Mouse (Mus musculus): ENCODE measurements around the gene Tpr.

Gene Tpr

DNA sequence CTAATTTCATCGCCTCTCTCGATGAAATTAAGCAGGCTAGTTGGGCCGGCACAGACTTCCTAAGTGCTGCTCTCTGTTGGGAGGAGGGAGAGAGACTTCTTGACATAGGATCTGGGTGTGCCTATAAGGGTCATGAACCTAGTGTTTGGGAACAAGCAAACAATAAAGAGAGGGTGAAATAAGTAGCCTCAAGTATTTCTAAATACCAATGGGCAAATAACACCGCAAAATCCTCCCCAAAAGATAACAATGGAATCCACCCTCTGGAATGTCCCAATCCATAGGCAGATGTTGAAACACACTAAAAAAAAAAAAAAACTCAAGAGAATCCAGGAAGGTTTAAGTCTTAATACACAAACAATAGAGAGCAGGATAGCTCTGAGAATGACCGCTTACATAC is 70.4 kb downstream of the Tpr start:
- DNase-seq (ENCODE audit: low spot score) = no peak

DNA sequence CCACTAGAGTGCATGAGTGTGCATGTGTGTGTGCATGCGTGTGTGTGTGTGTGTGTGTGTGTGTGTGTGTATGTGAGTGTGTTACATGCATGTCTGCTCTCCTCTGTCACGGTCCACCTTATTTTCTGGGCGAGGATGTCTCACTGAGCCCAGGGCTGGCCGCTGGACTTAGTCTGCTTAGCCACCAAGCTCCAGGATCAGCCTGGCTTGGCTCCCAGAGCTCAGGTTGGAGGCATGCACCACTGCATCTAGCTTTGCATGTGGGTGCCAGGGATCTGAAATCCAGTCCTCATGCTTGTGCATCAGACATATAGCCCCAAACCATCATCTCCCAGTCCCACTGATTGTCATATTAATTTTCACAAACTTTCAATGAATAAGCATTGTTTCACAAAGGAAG is 71.1 kb downstream of the Tpr start:
- DNase-seq (ENCODE audit: low spot score) = no peak

DNA sequence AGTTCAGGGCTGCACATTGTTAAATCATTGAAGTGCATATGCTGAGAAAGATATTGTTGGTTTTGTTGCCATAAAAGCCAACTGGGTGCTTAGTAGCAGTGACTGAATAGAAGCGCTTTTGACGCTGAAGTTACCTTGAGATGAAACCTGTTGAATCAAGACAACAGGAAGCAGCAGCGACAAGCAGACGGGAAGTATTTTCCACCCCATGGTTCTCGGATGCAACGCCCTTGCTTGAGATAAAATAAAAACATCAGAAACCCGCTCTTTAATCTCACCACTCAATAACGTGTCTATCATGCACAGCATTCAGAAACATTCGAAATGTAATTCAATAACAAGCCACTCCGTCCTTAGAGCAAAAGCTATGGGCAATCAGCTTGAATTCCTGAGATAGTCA is 72.7 kb downstream of the Tpr start:
- DNase-seq (ENCODE audit: low spot score) = no peak

GRCm38 (mm10) chr1:150466132-150466531 is 73.5 kb downstream of the Tpr start, which contains the start of gene Prg4:
Gene Prg4, minus strand, starts transcription at chr1:150466165.
- DNase-seq (ENCODE audit: low spot score) = no peak

- DNase-seq (ENCODE audit: low spot score) = no peak
Measured at GRCm38 (mm10) chr1:150469992-150470391, 77.4 kb downstream of the Tpr start.

DNA sequence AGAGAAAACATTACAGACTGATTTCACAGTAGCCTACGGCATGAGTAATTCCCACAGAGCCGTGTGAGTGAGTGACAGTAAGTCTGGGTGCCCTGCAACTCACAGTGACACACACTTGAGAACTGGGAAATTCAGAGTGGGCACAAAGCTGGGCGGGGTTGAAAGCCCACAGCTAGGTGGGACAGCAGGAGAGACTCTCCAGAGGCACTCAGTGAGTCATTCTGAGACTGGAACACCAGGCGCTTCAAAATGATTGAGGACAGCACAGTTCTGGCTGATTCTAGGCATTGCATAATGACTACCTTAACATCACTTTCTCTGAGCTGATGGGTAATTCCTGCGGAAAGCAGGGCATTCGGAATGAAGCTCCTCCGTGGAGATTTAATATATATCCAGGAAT is 79.9 kb downstream of the Tpr start:
- no peak for DNase-seq (ENCODE audit: low spot score)

GRCm38 (mm10) chr1:150480674-150481073 is 88.0 kb downstream of the Tpr start:
- DNase-seq (ENCODE audit: low spot score) = no peak

DNA sequence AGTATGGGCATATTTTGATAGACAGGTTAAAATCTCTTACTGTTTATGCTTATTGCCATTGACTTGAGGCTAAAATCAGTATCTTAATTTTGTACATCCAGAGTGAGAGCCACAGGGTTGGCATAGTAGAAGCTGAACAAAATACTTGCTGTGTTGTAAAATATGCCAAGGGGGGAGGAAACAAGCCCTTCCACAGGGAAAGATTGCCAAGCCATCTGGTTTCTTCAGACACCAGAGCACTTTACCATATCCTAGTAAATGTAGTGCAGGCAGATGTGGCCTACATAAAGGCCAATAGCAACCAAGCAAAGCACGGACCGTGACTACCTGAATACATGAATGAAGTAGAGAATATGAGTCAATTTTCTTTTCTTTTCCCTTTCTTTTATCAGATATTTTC is 96.5 kb downstream of the Tpr start:
- DNase-seq (ENCODE audit: low spot score) = no peak

DNA sequence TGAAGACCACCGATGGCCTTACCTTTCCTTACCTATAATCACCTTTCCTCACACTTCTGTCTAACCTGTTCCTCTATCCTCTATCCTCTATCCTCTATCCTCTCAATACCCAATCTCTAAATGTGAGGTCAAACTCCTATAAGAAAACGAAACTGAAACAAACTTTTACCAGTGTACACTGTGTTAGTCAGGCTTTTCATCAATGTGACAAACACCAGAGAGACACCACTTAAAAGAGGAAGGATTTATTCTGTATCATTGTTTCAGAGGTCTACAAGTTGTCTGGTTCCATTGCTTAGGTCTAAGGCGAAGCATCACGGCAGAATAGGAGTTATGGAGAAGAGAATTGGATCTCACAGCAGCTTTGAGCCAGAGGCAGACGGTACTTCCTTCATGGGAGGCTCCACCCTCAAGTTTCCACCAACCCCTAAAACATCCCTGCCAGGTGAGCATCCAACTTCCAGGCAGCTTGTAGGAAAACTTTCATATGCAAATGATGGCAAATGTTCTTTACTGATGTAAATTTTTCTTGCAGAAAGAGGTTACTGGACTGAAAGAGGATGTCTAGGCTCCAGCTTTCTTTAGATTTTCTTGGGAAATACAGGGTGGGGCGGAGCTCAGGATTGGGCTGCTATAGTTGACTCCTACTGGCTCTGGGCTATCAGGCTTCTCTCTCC is 104.1 kb downstream of the Tpr start:
- no peak for DNase-seq (ENCODE audit: low spot score)

DNA sequence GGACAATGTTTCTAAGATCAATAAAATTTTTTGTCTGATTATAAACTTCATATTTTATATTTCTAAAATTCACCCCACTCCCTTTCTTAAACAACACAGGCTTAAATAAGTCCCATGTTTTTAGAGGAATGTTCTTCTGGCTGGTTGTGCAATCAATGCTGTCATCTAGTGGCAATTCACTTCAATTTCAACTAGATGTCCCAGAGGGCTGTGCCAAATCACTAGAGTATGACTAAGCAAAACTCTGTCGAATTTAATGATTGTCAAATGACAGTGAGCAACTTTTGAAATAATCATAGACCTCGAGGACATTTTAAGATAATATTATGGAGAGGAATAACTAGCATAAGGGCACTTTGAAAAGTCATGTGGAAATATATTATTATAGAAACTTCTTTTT is 105.1 kb downstream of the Tpr start:
- DNase-seq (ENCODE audit: low spot score) = no peak

DNA sequence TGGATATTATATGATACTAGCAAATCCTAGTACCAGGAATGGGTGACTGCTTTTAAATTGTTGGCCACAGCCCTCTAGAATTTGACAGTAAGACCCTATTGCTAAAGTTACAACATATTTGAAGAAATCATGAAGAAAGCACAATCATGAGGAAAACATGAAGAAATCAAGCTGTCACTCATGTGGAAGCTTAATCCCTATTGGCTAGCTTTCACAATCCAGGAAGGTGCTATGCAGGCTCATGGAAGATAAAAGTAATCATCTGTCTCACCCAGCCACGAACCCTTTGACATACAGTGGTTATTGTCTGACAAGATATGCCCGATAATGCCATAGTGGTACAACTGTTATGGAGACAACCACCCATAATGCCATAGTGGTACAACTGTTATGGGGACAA is 105.5 kb downstream of the Tpr start:
- DNase-seq (ENCODE audit: low spot score) = no peak

All from ovary, postnatal 10 days (tissue).